7 mouse cellular contexts compared by ENCODE assay signal in genomic region chr12:15507576-15507975, GRCm38 (mm10).
DNase-seq lines count a peak whose midpoint lies in the region; ATAC-seq lines count a peak whose summit lies in the region.

No protein-coding gene starts in this region.

- no peaks in the 10 kb centered on the region for H3K27me3 ChIP-seq in neural tube, embryonic 14.5 days (ENCODE audit: control insufficient read depth, insufficient read depth, low read length)

- ATAC-seq in neural tube, embryonic 14.5 days (ENCODE audit: low read depth): peak; percentile 56; the same call in 1 of the 2 replicates

- intact Hi-C loops in heart, postnatal 36 days (cut with DNase I): no loop called here

- 25% methylated on average over 7 of the region's 7 CpGs for WGBS in neural tube, embryonic 14.5 days

- no peak overlapping the region for H3K4me2 ChIP-seq in neural tube, embryonic 14.5 days (ENCODE audit: low read depth, low read length)

- no peaks in the 10 kb centered on the region for H3K36me3 ChIP-seq in neural tube, embryonic 14.5 days (ENCODE audit: control insufficient read depth, insufficient read depth, low read length)

- no peak overlapping the region for H3K27ac ChIP-seq in neural tube, embryonic 14.5 days (ENCODE audit: low read depth, low read length)

- H3K4me1 ChIP-seq in neural tube, embryonic 14.5 days (ENCODE audit: control insufficient read depth, insufficient read depth, low read length): no peaks in the 10 kb centered on the region

- no peak overlapping the region for H3K9ac ChIP-seq in neural tube, embryonic 14.5 days (replicated peaks; ENCODE audit: low read depth, low read length)

- no peaks in the 10 kb centered on the region for H3K9me3 ChIP-seq in neural tube, embryonic 14.5 days (ENCODE audit: control insufficient read depth, low read length)

- H3K4me3 ChIP-seq in neural tube, embryonic 14.5 days (ENCODE audit: low read depth, low read length): no peak overlapping the region

- DNase-seq in kidney, postnatal 14 days: peak; percentile 20
- DNase-seq in kidney, adult 18-20 months: no peak
- peak; percentile 61 for DNase-seq in NIH3T3 (ENCODE audit: low read depth)
- DNase-seq in frontal cortex, postnatal 36 days (ENCODE audit: low spot score in 2 of 2): peak; percentile 6 to 61
- no peak for DNase-seq in yolk sac, embryonic 10.5 days (ENCODE audit: low spot score)
- no peak for DNase-seq in heart, postnatal 36 days

Comparison
In these comparisons a context has a peak if more than half of its experiments do, and no peak if none do; other contexts are left out.
1. DNase-seq: peak in kidney, postnatal 14 days (single experiment), NIH3T3 (single experiment) and frontal cortex, postnatal 36 days (2 of 2); none in kidney, adult 18-20 months (single experiment), yolk sac, embryonic 10.5 days (single experiment) and heart, postnatal 36 days (0 of 2).